Mouse (Mus musculus): Measurements from ENCODE around the gene Fig4. TPM values are rescaled to one million over a fixed set of nuclear protein-coding genes. Genes with fewer than 3 reads are reported as not detected.

The Fig4 gene
- total RNA-seq, 1 experiment from 2014 or later, result 32.2 TPM

GRCm38 (mm10) chr10:41233140-41233539, 69.9 kb downstream of the Fig4 start:
- ATAC-seq (replicated peaks; ENCODE audit: insufficient number of reproducible peaks, low FRiP score, low TSS enrichment, poor library complexity, severe bottlenecking), result no peak

GRCm38 (mm10) chr10:41231163-41231835, 71.8 kb downstream of the Fig4 start:
- no peak for ATAC-seq (replicated peaks; ENCODE audit: insufficient number of reproducible peaks, low FRiP score, low TSS enrichment, poor library complexity, severe bottlenecking)

GRCm38 (mm10) chr10:41227626-41228025, 75.4 kb downstream of the Fig4 start:
- no peak for ATAC-seq (replicated peaks; ENCODE audit: insufficient number of reproducible peaks, low FRiP score, low TSS enrichment, poor library complexity, severe bottlenecking)

- ATAC-seq (replicated peaks; ENCODE audit: insufficient number of reproducible peaks, low FRiP score, low TSS enrichment, poor library complexity, severe bottlenecking), result no peak
Measured at GRCm38 (mm10) chr10:41223499-41223898, 79.6 kb downstream of the Fig4 start.

- ATAC-seq (replicated peaks; ENCODE audit: insufficient number of reproducible peaks, low FRiP score, low TSS enrichment, poor library complexity, severe bottlenecking), result no peak
Measured at GRCm38 (mm10) chr10:41221204-41221603, 81.9 kb downstream of the Fig4 start.

GRCm38 (mm10) chr10:41218897-41219296, 84.2 kb downstream of the Fig4 start:
- ATAC-seq (replicated peaks; ENCODE audit: insufficient number of reproducible peaks, low FRiP score, low TSS enrichment, poor library complexity, severe bottlenecking), result no peak

- ATAC-seq (replicated peaks; ENCODE audit: insufficient number of reproducible peaks, low FRiP score, low TSS enrichment, poor library complexity, severe bottlenecking), result no peak
Measured at GRCm38 (mm10) chr10:41214083-41214482, 89.0 kb downstream of the Fig4 start.

- no peak for ATAC-seq (replicated peaks; ENCODE audit: insufficient number of reproducible peaks, low FRiP score, low TSS enrichment, poor library complexity, severe bottlenecking)
Measured at GRCm38 (mm10) chr10:41209538-41209937, 93.5 kb downstream of the Fig4 start.

- ATAC-seq (replicated peaks; ENCODE audit: insufficient number of reproducible peaks, low FRiP score, low TSS enrichment, poor library complexity, severe bottlenecking), result no peak
Measured at GRCm38 (mm10) chr10:41208860-41209377, 94.1 kb downstream of the Fig4 start.

- no peak for ATAC-seq (replicated peaks; ENCODE audit: insufficient number of reproducible peaks, low FRiP score, low TSS enrichment, poor library complexity, severe bottlenecking)
Measured at GRCm38 (mm10) chr10:41205647-41206046, 97.4 kb downstream of the Fig4 start.

GRCm38 (mm10) chr10:41204637-41205315, 98.3 kb downstream of the Fig4 start:
- ATAC-seq (replicated peaks; ENCODE audit: insufficient number of reproducible peaks, low FRiP score, low TSS enrichment, poor library complexity, severe bottlenecking), result no peak

- ATAC-seq (replicated peaks; ENCODE audit: insufficient number of reproducible peaks, low FRiP score, low TSS enrichment, poor library complexity, severe bottlenecking), result no peak
Measured at GRCm38 (mm10) chr10:41204191-41204590, 98.9 kb downstream of the Fig4 start.

- ATAC-seq (replicated peaks; ENCODE audit: insufficient number of reproducible peaks, low FRiP score, low TSS enrichment, poor library complexity, severe bottlenecking), result no peak
Measured at GRCm38 (mm10) chr10:41198719-41199118, 104.3 kb downstream of the Fig4 start.

- no peak for ATAC-seq (replicated peaks; ENCODE audit: insufficient number of reproducible peaks, low FRiP score, low TSS enrichment, poor library complexity, severe bottlenecking)
Measured at GRCm38 (mm10) chr10:41197788-41198187, 105.3 kb downstream of the Fig4 start.

GRCm38 (mm10) chr10:41196295-41196694, 106.8 kb downstream of the Fig4 start:
- ATAC-seq (replicated peaks; ENCODE audit: insufficient number of reproducible peaks, low FRiP score, low TSS enrichment, poor library complexity, severe bottlenecking), result no peak

- ATAC-seq (replicated peaks; ENCODE audit: insufficient number of reproducible peaks, low FRiP score, low TSS enrichment, poor library complexity, severe bottlenecking), result no peak
Measured at GRCm38 (mm10) chr10:41189392-41189791, 113.7 kb downstream of the Fig4 start.

- no peak for ATAC-seq (replicated peaks; ENCODE audit: insufficient number of reproducible peaks, low FRiP score, low TSS enrichment, poor library complexity, severe bottlenecking)
Measured at GRCm38 (mm10) chr10:41183975-41184374, 119.1 kb downstream of the Fig4 start.

GRCm38 (mm10) chr10:41182644-41183043, 120.4 kb downstream of the Fig4 start:
- no peak for ATAC-seq (replicated peaks; ENCODE audit: insufficient number of reproducible peaks, low FRiP score, low TSS enrichment, poor library complexity, severe bottlenecking)

- no peak for ATAC-seq (replicated peaks; ENCODE audit: insufficient number of reproducible peaks, low FRiP score, low TSS enrichment, poor library complexity, severe bottlenecking)
Measured at GRCm38 (mm10) chr10:41166141-41166540, 136.9 kb downstream of the Fig4 start.

GRCm38 (mm10) chr10:41163108-41163507, 140.0 kb downstream of the Fig4 start:
- no peak for ATAC-seq (replicated peaks; ENCODE audit: insufficient number of reproducible peaks, low FRiP score, low TSS enrichment, poor library complexity, severe bottlenecking)

Measured in monocyte, adult 5-6 weeks (primary cell).